Mouse (Mus musculus) thymus, postnatal 0 days (tissue): ENCODE data around the gene Fgd6. TPM values are rescaled to one million over a fixed set of nuclear protein-coding genes. Genes with fewer than 3 reads are reported as not detected.
A peak's percentile ranks its signal among the peaks of the same experiment; 100 is the strongest.

ENCODE experiments used
- DNase-seq: peaks from one replicate; pipeline ENCODE4 v3.0.0-alpha.2; 2015; ENCODE audit warnings: low spot score
- polyA plus RNA-seq: library from polyadenylated mRNA; unstranded; fragments of >200 nt; fragmentation: Nextera tagmentation; extraction: Ambion mirVana; gene quantifications from 2 replicates; pipeline ENCODE4 v1.2.1, GENCODE M21; 2015

The Fgd6 gene
- 1.5 and 1.7 TPM in 2 replicates for polyA plus RNA-seq

GRCm38 (mm10) chr10:94035658-94036374, at the start of gene Fgd6, which contains the start of gene Vezt:
Fgd6 (plus strand) TSS chr10:94036001.
Vezt (minus strand) TSS chr10:94035817.
- DNase-seq: peak; percentile 100

GRCm38 (mm10) chr10:93994136-93994535, 41.7 kb upstream of the Fgd6 start:
- no peak for DNase-seq

- DNase-seq: no peak
Measured at GRCm38 (mm10) chr10:93995100-93995499, 40.7 kb upstream of the Fgd6 start.

- DNase-seq: no peak
Measured at GRCm38 (mm10) chr10:93999357-93999756, 36.4 kb upstream of the Fgd6 start.

- DNase-seq: no peak
Measured at GRCm38 (mm10) chr10:94000223-94000622, 35.6 kb upstream of the Fgd6 start.

GRCm38 (mm10) chr10:94008356-94008755, 27.4 kb upstream of the Fgd6 start:
- no peak for DNase-seq

- DNase-seq: no peak
Measured at GRCm38 (mm10) chr10:94009991-94010679, 25.7 kb upstream of the Fgd6 start.

GRCm38 (mm10) chr10:94011024-94011423, 24.8 kb upstream of the Fgd6 start:
- DNase-seq: no peak

GRCm38 (mm10) chr10:94013196-94013595, 22.6 kb upstream of the Fgd6 start:
- DNase-seq: peak; percentile 71

GRCm38 (mm10) chr10:94014200-94014599, 21.6 kb upstream of the Fgd6 start:
- DNase-seq: no peak

GRCm38 (mm10) chr10:94017455-94017854, 18.3 kb upstream of the Fgd6 start:
- no peak for DNase-seq

GRCm38 (mm10) chr10:94020587-94020986, 15.2 kb upstream of the Fgd6 start:
- no peak for DNase-seq

GRCm38 (mm10) chr10:94021059-94021458, 14.7 kb upstream of the Fgd6 start:
- DNase-seq: no peak

- no peak for DNase-seq
Measured at GRCm38 (mm10) chr10:94025079-94025478, 10.7 kb upstream of the Fgd6 start.

- no peak for DNase-seq
Measured at GRCm38 (mm10) chr10:94028493-94028892, 7.3 kb upstream of the Fgd6 start.

GRCm38 (mm10) chr10:94031164-94031563, 4.6 kb upstream of the Fgd6 start:
- no peak for DNase-seq

GRCm38 (mm10) chr10:94034876-94035657, 734 bp upstream of the Fgd6 start:
- DNase-seq: no peak

GRCm38 (mm10) chr10:94036375-94036758, 566 bp downstream of the Fgd6 start:
- DNase-seq: no peak

GRCm38 (mm10) chr10:94037196-94037595, 1.4 kb downstream of the Fgd6 start:
- DNase-seq: peak; percentile 9

GRCm38 (mm10) chr10:94037596-94037995, 1.8 kb downstream of the Fgd6 start:
- DNase-seq: no peak

- DNase-seq: no peak
Measured at GRCm38 (mm10) chr10:94038366-94039260, 2.8 kb downstream of the Fgd6 start.
